Mouse (Mus musculus) ovary, postnatal 36 days (tissue): Measurements from ENCODE around the gene Krtap10-4.
"Not testable (repeated sequence)": the region's sequence is repeated elsewhere in the genome, so short reads cannot be mapped to it uniquely, and the experiment has no call there.

Source experiments
- DNase-seq: peaks from one replicate; pipeline ENCODE4 v3.0.0; 2022; ENCODE audit warnings: low spot score, mixed read lengths

Gene Krtap10-4

DNA sequence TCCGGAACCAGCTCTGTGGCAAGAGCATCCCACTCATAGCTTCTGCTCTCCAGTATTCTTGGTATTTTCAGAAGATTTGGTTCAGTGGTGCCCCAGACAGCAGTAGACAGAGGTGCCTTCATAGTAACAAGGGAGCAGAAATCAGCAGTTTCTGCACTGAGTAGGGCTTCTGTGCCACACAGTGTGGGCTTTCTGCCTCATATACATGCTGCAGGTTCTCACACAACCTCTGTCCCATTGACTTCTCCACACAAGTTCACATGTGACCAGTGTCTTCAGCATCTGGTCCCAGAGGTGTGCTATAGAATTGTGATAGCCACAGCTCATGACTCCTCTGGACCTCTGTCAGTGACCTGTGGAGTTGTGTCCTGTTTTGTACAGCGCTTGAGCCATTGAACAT lies 38.3 kb downstream of the Krtap10-4 start:
- no peak for DNase-seq

GRCm38 (mm10) chr10:77787876-77788275 lies 39.0 kb downstream of the Krtap10-4 start, which contains the start of gene Gm7137:
TSS of gene Gm7137 (minus strand) at chr10:77788200.
- not testable (repeated sequence) for DNase-seq

DNA sequence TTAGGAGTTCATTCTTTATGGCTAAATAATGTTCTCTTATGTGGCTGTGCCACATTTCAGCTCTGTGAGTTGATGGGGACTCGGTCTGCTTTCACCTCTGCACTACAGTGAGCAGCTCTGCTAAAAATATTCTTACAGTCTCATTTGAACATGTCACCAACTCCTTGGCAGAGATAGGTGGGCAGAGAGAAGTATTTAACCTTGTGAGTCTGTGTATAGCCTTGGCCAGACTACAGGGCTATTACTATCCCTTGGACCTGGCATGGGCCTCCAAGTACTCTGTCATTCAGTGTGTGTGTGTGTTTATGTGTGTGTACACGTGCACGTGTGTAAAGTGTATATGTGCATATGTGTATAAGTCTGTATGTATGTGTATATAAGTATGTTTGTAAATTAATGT lies 43.5 kb downstream of the Krtap10-4 start:
- not testable (repeated sequence) for DNase-seq

DNA sequence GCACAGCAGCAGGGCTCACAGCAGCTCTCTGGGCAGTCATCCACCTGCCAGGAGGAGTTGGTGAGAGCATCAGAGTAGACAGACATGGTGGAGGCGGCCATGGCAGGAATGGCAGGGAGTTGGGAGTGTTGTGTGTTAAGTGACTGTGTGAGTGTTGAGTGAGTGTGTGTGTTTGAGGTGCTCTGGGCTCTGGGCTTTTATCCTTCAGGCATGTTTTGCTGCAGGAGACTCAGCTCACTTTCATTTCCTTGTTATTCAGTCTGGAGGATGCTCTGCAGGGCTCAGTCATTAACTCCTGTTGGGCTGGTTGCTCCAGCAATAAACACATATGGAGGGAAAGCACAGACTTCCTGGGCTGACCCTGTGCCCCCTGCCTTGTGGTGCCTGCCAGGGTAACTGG lies 44.5 kb downstream of the Krtap10-4 start, which contains the start of gene Gm3250:
Gm3250 (minus strand) TSS at position 101 of the 400 bp plus-strand sequence.
- not testable (repeated sequence) for DNase-seq

DNA sequence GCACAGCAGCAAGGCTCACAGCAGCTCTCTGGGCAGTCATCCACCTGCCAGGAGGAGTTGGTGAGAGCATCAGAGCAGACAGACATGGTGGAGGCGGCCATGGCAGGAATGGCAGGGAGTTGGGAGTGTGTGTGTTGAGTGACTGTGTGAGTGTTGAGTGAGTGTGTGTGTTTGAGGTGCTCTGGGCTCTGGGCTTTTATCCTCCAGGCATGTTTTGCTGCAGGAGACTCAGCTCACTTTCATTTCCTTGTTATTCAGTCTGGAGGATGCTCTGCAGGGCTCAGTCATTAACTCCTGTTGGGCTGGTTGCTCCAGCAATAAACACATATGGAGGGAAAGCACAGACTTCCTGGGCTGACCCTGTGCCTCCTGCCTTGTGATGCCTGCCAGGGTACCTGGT lies 50.1 kb downstream of the Krtap10-4 start, which contains the start of gene Gm7138:
Gm7138 (minus strand) TSS at position 101 of the 400 bp plus-strand sequence.
- not testable (repeated sequence) for DNase-seq
